Mouse (Mus musculus) heart, embryonic 15.5 days (tissue): Measurements from ENCODE around the gene Ftl1-ps1. TPM values are rescaled to one million over a fixed set of nuclear protein-coding genes. Genes with fewer than 3 reads are reported as not detected.

Source experiments
- ATAC-seq: fragments of 200-750 bp; cut with Nextera tagmentation; replicated peaks from 2 replicates; pipeline ENCODE4 v1.8.0; 2017; ENCODE audit warnings: low read depth, moderate TSS enrichment; ENCODE audit not compliant: insufficient number of reproducible peaks, insufficient read depth, low FRiP score
- H3K27ac ChIP-seq: fragments of 300-500 bp; sonication (generic); 2 replicates; pipeline ENCODE4 v1.5.1; 2015; ENCODE audit warnings: mild to moderate bottlenecking, inconsistent platforms
- H3K27me3 ChIP-seq: fragments of 300-500 bp; sonication (generic); 2 replicates; pipeline ENCODE4 v1.6.1; 2015; ENCODE audit warnings: inconsistent platforms
- H3K36me3 ChIP-seq: fragments of 300-500 bp; sonication (generic); 2 replicates; pipeline ENCODE4 v1.6.1; 2015; ENCODE audit warnings: mild to moderate bottlenecking, inconsistent platforms
- H3K4me1 ChIP-seq: fragments of 300-500 bp; sonication (generic); replicated peaks from 2 replicates; pipeline ENCODE4 v1.6.1; 2015; ENCODE audit warnings: inconsistent platforms
- H3K4me2 ChIP-seq: fragments of 300-500 bp; sonication (generic); 2 replicates; pipeline ENCODE4 v1.6.1; 2015; ENCODE audit warnings: inconsistent platforms, mild to moderate bottlenecking, moderate library complexity
- H3K4me3 ChIP-seq: fragments of 300-500 bp; sonication (generic); 2 replicates; pipeline ENCODE4 v1.5.1; 2015; ENCODE audit warnings: mild to moderate bottlenecking, inconsistent platforms
- H3K9ac ChIP-seq: fragments of 300-500 bp; sonication (generic); 2 replicates; pipeline ENCODE4 v1.6.1; 2015; ENCODE audit warnings: mild to moderate bottlenecking, inconsistent platforms
- H3K9me3 ChIP-seq: fragments of 300-500 bp; sonication (generic); replicated peaks from 2 replicates; pipeline ENCODE4 v1.6.1; 2016; ENCODE audit warnings: inconsistent platforms
- WGBS: fragments of 180-500 bp; shearing (Covaris S2); methylation state at CpG from one replicate; pipeline ENCODE4 v1.1.7; 2015; ENCODE audit warnings: mixed read lengths; 5-methylcytosine and 5-hydroxymethylcytosine counted together
- polyA plus RNA-seq: library from polyadenylated mRNA; unstranded; fragments of >200 nt; fragmentation: Nextera tagmentation; extraction: Ambion mirVana; gene quantifications from 2 replicates; pipeline ENCODE4 v1.2.1, GENCODE M21; 2015

Ftl1-ps1 gene
- 57.7 and 65.8 TPM in 2 replicates for polyA plus RNA-seq

- Histone ChIP-seq H3K4me1 (no peaks in the 10 kb centered on the region), H3K27ac (no peak within 1 kb of the TSS), H3K9me3 (no peaks in the 10 kb centered on the region), H3K4me2 (peak within 1 kb of the TSS; percentile 50), H3K36me3 (no peaks in the 10 kb centered on the region), H3K4me3 (peak within 1 kb of the TSS; percentile 19; the same call in 1 of the 2 replicates), H3K9ac (no peak within 1 kb of the TSS), H3K27me3 (no peaks in the 10 kb centered on the region; the same call in 1 of the 2 replicates)
- no peak for ATAC-seq
- WGBS, result 15% methylated on average over 11 of the region's 11 CpGs
These were observed at the start of gene Ftl1-ps1 for GRCm38 (mm10) chr13:74399298-74399839. Ftl1-ps1 (plus strand) TSS chr13:74399694.

GRCm38 (mm10) chr13:74350435-74350906 lies 49.0 kb upstream of the Ftl1-ps1 start:
- Histone ChIP-seq H3K9ac (peak overlapping the region; percentile 84), H3K27me3 (no peaks in the 10 kb centered on the region), H3K4me1 (peaks cover 20% of the 10 kb centered on the region)

GRCm38 (mm10) chr13:74356491-74356890 lies 43.0 kb upstream of the Ftl1-ps1 start:
- no peaks in the 10 kb centered on the region for H3K9me3 ChIP-seq
- H3K9ac ChIP-seq, result no peak overlapping the region
- no peak overlapping the region for H3K4me3 ChIP-seq
- no peaks in the 10 kb centered on the region for H3K4me1 ChIP-seq
- peaks cover 52% of the 10 kb centered on the region for H3K36me3 ChIP-seq
- H3K27me3 ChIP-seq, result no peaks in the 10 kb centered on the region
- WGBS, result 95% methylated on average over 13 of the region's 13 CpGs
- no peak overlapping the region for H3K27ac ChIP-seq
- no peak for ATAC-seq
- no peak overlapping the region for H3K4me2 ChIP-seq

More at GRCm38 (mm10) chr13:74350435-74350906, 49.0 kb upstream of the Ftl1-ps1 start:
- H3K9me3 ChIP-seq, result no peaks in the 10 kb centered on the region
- peak overlapping the region; percentile 67 for H3K4me3 ChIP-seq
- ATAC-seq, result peak; percentile 16; the same call in 1 of the 2 replicates
- peak overlapping the region; percentile 90 for H3K27ac ChIP-seq
- under 1% methylated on average over 15 of the region's 15 CpGs for WGBS
- peaks cover 10% of the 10 kb centered on the region for H3K36me3 ChIP-seq
- peak overlapping the region; percentile 59 for H3K4me2 ChIP-seq

- 67% methylated on average over 2 of the region's 2 CpGs for WGBS
- H3K27me3 ChIP-seq, result no peaks in the 10 kb centered on the region
- H3K27ac ChIP-seq, result no peak overlapping the region
- peak overlapping the region; percentile 47; the same call in 1 of the 2 replicates for H3K4me3 ChIP-seq
- no peaks in the 10 kb centered on the region for H3K9me3 ChIP-seq
- no peak overlapping the region for H3K9ac ChIP-seq
- H3K36me3 ChIP-seq, result peaks cover 29% of the 10 kb centered on the region
- peaks cover 20% of the 10 kb centered on the region for H3K4me1 ChIP-seq
- no peak for ATAC-seq
- peak overlapping the region; percentile 61 for H3K4me2 ChIP-seq
These were observed 37.3 kb upstream of the Ftl1-ps1 start for GRCm38 (mm10) chr13:74362218-74362617.

GRCm38 (mm10) chr13:74363176-74363858 lies 36.2 kb upstream of the Ftl1-ps1 start:
- peak; percentile 24 for ATAC-seq
- peak overlapping the region; percentile 93 for H3K27ac ChIP-seq
- H3K4me2 ChIP-seq, result peak overlapping the region; percentile 61

GRCm38 (mm10) chr13:74363859-74364235 lies 35.6 kb upstream of the Ftl1-ps1 start, which contains the start of gene Lrrc14b:
Lrrc14b (minus strand) TSS chr13:74364005.
- WGBS, result 31% methylated on average over 8 of the region's 8 CpGs
- ATAC-seq, result peak; percentile 86

More at GRCm38 (mm10) chr13:74363176-74363858, 36.2 kb upstream of the Ftl1-ps1 start:
- Histone ChIP-seq H3K9me3 (no peaks in the 10 kb centered on the region), H3K4me3 (peak overlapping the region; percentile 47), H3K4me1 (peaks cover 20% of the 10 kb centered on the region), H3K36me3 (peaks cover 20% of the 10 kb centered on the region), H3K27me3 (no peaks in the 10 kb centered on the region), H3K9ac (peak overlapping the region; percentile 62)
- 64% methylated on average over 13 of the region's 13 CpGs for WGBS

GRCm38 (mm10) chr13:74381533-74382276 lies 17.8 kb upstream of the Ftl1-ps1 start:
- Histone ChIP-seq H3K9me3 (no peaks in the 10 kb centered on the region), H3K27ac (0 out of 2 replicates have a peak overlapping the region, but pooled peaks have one; percentile 2), H3K4me1 (no peaks in the 10 kb centered on the region), H3K4me2 (no peak overlapping the region), H3K36me3 (no peaks in the 10 kb centered on the region), H3K9ac (no peak overlapping the region), H3K4me3 (no peak overlapping the region), H3K27me3 (no peaks in the 10 kb centered on the region)
- 66% methylated on average over 10 of the region's 10 CpGs for WGBS
- no peak for ATAC-seq

More at GRCm38 (mm10) chr13:74363859-74364235, 35.6 kb upstream of the Ftl1-ps1 start, which contains the start of gene Lrrc14b:
- peak within 1 kb of the TSS; percentile 93 for H3K27ac ChIP-seq
- peak within 1 kb of the TSS; percentile 47 for H3K4me3 ChIP-seq
- H3K36me3 ChIP-seq, result peaks cover 15% of the 10 kb centered on the region
- no peaks in the 10 kb centered on the region for H3K9me3 ChIP-seq
- peak within 1 kb of the TSS; percentile 61 for H3K4me2 ChIP-seq
- H3K9ac ChIP-seq, result peak within 1 kb of the TSS; percentile 62
- H3K27me3 ChIP-seq, result no peaks in the 10 kb centered on the region
- H3K4me1 ChIP-seq, result peaks cover 20% of the 10 kb centered on the region

- H3K4me2 ChIP-seq, result no peak overlapping the region
- H3K9me3 ChIP-seq, result no peaks in the 10 kb centered on the region
- no peak overlapping the region for H3K4me3 ChIP-seq
- no peaks in the 10 kb centered on the region for H3K4me1 ChIP-seq
- H3K27ac ChIP-seq, result 0 out of 2 replicates have a peak overlapping the region, but pooled peaks have one; percentile 2
- ATAC-seq, result no peak
- no peaks in the 10 kb centered on the region for H3K27me3 ChIP-seq
- H3K9ac ChIP-seq, result no peak overlapping the region
- no peaks in the 10 kb centered on the region for H3K36me3 ChIP-seq
- WGBS, result 62% methylated on average over 3 of the region's 3 CpGs
These were observed 17.2 kb upstream of the Ftl1-ps1 start for GRCm38 (mm10) chr13:74382289-74382688.

- Histone ChIP-seq H3K27ac (no peak overlapping the region), H3K4me2 (peak overlapping the region; percentile 64), H3K4me1 (0 out of 2 replicates have a peak, but pooled peaks cover 5% of the 10 kb centered on the region), H3K4me3 (peak overlapping the region; percentile 57), H3K27me3 (no peaks in the 10 kb centered on the region), H3K9me3 (no peaks in the 10 kb centered on the region), H3K36me3 (no peaks in the 10 kb centered on the region), H3K9ac (no peak overlapping the region)
- 61% methylated on average over 6 of the region's 6 CpGs for WGBS
- no peak for ATAC-seq
These were observed 9.8 kb upstream of the Ftl1-ps1 start for GRCm38 (mm10) chr13:74389730-74390129.

GRCm38 (mm10) chr13:74390371-74390990 lies 9.0 kb upstream of the Ftl1-ps1 start, which contains the start of gene Zfp72:
Zfp72 (minus strand) TSS chr13:74390836.
- no peaks in the 10 kb centered on the region for H3K36me3 ChIP-seq
- ATAC-seq, result peak; percentile 60; the same call in 1 of the 2 replicates
- WGBS, result 3% methylated on average over 14 of the region's 14 CpGs
- no peaks in the 10 kb centered on the region for H3K27me3 ChIP-seq
- peak within 1 kb of the TSS; percentile 44 for H3K9ac ChIP-seq
- no peaks in the 10 kb centered on the region for H3K9me3 ChIP-seq
- H3K4me3 ChIP-seq, result peak within 1 kb of the TSS; percentile 57
- H3K4me2 ChIP-seq, result peak within 1 kb of the TSS; percentile 64
- no peak within 1 kb of the TSS for H3K27ac ChIP-seq
- 0 out of 2 replicates have a peak, but pooled peaks cover 5% of the 10 kb centered on the region for H3K4me1 ChIP-seq
